Mouse (Mus musculus) left cerebral cortex, postnatal 10 days (tissue): ENCODE measurements at regions not wholly inside any gene's neighbourhood (a gene's known extent, or its start where the extent isn't known, plus 50 kb on each side); places are given as distances from the start of the nearest gene placed in this dataset.
"Not testable (repeated sequence)": the region's sequence is repeated elsewhere in the genome, so short reads cannot be mapped to it uniquely, and the experiment has no call there.

Experiments
- DNase-seq, 2 experiments: peaks; one replicate each; pipeline ENCODE4 v3.0.0; 2021 to 2022; ENCODE audit warnings: low spot score in 2 of 2, mixed read lengths in 1 of 2; ENCODE audit errors: extremely low spot score in 1 of 2
- intact Hi-C: fragments of 180-260 bp; cut with DNase I; formaldehyde crosslinking; loops from one replicate; pipeline ENCODE4 v1.15.1; 2025

GRCm38 (mm10) chr12:65325347-65325746, 100.0 kb downstream of the Wdr20rt start:
- intact Hi-C loops = no loop called here
- no peak for DNase-seq

GRCm38 (mm10) chr12:65328532-65328931, 103.2 kb downstream of the Wdr20rt start:
- no peak for DNase-seq
- intact Hi-C loops = no loop called here

- no peak for DNase-seq
- intact Hi-C loops = no loop called here
Measured at GRCm38 (mm10) chr12:65329678-65330077, 104.4 kb downstream of the Wdr20rt start.

- intact Hi-C loops = no loop called here
- DNase-seq = no peak
Measured at GRCm38 (mm10) chr12:65340009-65340408, 114.7 kb downstream of the Wdr20rt start.

- intact Hi-C loops = no loop called here
- no peak for DNase-seq
Measured at GRCm38 (mm10) chr12:65347251-65347650, 121.9 kb downstream of the Wdr20rt start.

- intact Hi-C loops = no loop called here
- no peak for DNase-seq
Measured at GRCm38 (mm10) chr12:65349535-65349934, 124.2 kb downstream of the Wdr20rt start.

- intact Hi-C loops = no loop called here
- DNase-seq = no peak
Measured at GRCm38 (mm10) chr12:65364179-65364578, 138.9 kb downstream of the Wdr20rt start.

GRCm38 (mm10) chr12:65367334-65367733, 142.0 kb downstream of the Wdr20rt start:
- intact Hi-C loops = no loop called here
- no peak for DNase-seq

- intact Hi-C loops = no loop called here
- DNase-seq = no peak
Measured at GRCm38 (mm10) chr12:65367866-65368419, 142.6 kb downstream of the Wdr20rt start.

- no peak for DNase-seq
- intact Hi-C loops = no loop called here
Measured at GRCm38 (mm10) chr12:65371650-65372049, 146.3 kb downstream of the Wdr20rt start.

GRCm38 (mm10) chr12:65379321-65379720, 154.0 kb downstream of the Wdr20rt start:
- no peak for DNase-seq
- intact Hi-C loops = no loop called here

- DNase-seq = no peak
- intact Hi-C loops = no loop called here
Measured at GRCm38 (mm10) chr12:65382118-65382791, 156.9 kb downstream of the Wdr20rt start.

GRCm38 (mm10) chr12:65382796-65383195, 157.5 kb downstream of the Wdr20rt start:
- intact Hi-C loops, DNase-seq: not testable (repeated sequence)

- no peak for DNase-seq
- intact Hi-C loops = no loop called here
Measured at GRCm38 (mm10) chr12:65386005-65386645, 160.8 kb downstream of the Wdr20rt start.

- DNase-seq = no peak
- intact Hi-C loops = no loop called here
Measured at GRCm38 (mm10) chr12:65387042-65387441, 161.7 kb downstream of the Wdr20rt start.

- intact Hi-C loops = no loop called here
Measured at GRCm38 (mm10) chr12:65389512-65389911, 164.2 kb downstream of the Wdr20rt start.

GRCm38 (mm10) chr12:65390330-65390729, 165.0 kb downstream of the Wdr20rt start:
- intact Hi-C loops = no loop called here
- peak; percentile 21 to 22 for DNase-seq

More at GRCm38 (mm10) chr12:65389512-65389911, 164.2 kb downstream of the Wdr20rt start:
- no peak for DNase-seq

GRCm38 (mm10) chr12:65401728-65402419, 176.6 kb downstream of the Wdr20rt start:
- intact Hi-C loops = loop anchor here (10.0 kb wide), 1 partner anchor 1823 kb away; the partner anchor contains the start of gene Mdga2

GRCm38 (mm10) chr12:65403124-65403523, 177.8 kb downstream of the Wdr20rt start:
- intact Hi-C loops = loop anchor here (10.0 kb wide), 1 partner anchor 1822 kb away; the partner anchor contains the start of gene Mdga2
- no peak for DNase-seq

More at GRCm38 (mm10) chr12:65401728-65402419, 176.6 kb downstream of the Wdr20rt start:
- peak; percentile 46 to 74 for DNase-seq
